Mouse (Mus musculus) left cerebral cortex, postnatal 36 days (tissue): ENCODE measurements around the gene 4933416C03Rik. TPM values are rescaled to one million over a fixed set of nuclear protein-coding genes. Genes with fewer than 3 reads are reported as not detected.

Source experiments
- DNase-seq, 2 experiments: peaks; one replicate each; pipeline ENCODE4 v3.0.0; 2021 to 2022; ENCODE audit warnings: low spot score in 2 of 2, mixed read lengths in 1 of 2
- intact Hi-C: fragments of 180-260 bp; cut with DNase I; formaldehyde crosslinking; loops from one replicate; pipeline ENCODE4 v1.15.1; 2025
- total RNA-seq, 2 experiments: library from RNA; stranded (reverse); gene quantifications; 2 replicates each; pipeline ENCODE4 v1.2.3; 2021

4933416C03Rik gene
- total RNA-seq, 2 experiments from 2014 or later, result not detected

DNA sequence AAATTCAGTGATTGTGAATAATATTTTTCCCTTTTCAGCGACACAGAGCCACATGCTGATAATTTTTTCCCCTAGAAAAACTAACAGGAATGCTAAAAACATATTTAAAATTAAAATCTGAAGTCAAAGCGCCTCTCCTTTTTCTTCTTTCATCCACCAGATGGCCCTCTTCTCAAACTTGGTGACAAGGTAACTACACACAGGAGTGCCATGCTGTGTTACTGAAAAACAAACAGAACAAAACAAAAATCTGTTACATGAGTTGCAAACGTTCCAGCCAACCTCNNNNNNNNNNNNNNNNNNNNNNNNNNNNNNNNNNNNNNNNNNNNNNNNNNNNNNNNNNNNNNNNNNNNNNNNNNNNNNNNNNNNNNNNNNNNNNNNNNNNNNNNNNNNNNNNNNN, 29.8 kb downstream of the 4933416C03Rik start:
- no peak for DNase-seq
- intact Hi-C loops, result loop anchor here (2.0 to 5.0 kb wide), 2 partner anchors 113 to 233 kb away; no protein-coding TSS in a partner anchor

DNA sequence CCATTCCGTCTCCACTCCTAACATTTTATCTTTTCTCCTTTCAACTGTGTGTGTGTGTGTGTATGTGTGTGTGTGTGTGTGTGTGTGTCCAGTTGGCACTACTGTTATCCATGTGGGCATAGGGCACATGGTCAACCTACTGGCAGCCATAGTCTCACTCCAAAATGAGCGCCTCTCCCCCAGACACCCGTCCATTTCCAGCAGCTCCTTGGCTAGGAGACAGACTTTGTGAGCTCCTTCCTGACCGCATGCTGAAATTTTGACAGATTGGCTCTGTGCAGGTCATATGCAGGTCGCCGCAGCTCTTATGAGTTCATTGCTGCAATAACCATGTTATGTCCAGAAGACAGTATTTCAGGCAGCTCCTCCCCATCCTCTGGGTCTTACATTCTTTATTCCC, 32.9 kb downstream of the 4933416C03Rik start:
- DNase-seq, result no peak
- intact Hi-C loops, result loop anchor here (5.0 kb wide), 1 partner anchor 236 kb away; no protein-coding TSS in a partner anchor

DNA sequence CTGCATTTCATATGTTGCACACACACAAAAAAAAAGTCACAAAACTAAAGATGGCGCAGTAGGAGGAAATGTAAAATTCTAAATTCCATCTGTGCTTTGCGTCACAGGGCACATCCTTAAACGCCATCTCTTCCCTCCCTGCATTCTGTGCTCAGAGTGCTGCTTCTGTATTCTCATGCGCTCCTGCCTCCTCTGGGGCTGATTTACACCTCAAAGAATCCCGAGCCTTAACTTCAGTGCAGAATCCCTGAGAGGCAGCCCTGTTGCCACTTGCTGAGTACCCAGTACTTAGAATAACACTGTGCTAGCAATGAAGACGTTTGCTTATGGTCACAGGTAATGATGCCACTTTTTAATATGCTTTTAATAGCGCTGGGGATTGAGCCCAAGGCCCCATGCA, 34.3 kb downstream of the 4933416C03Rik start:
- intact Hi-C loops, result no loop called here
- DNase-seq, result no peak

DNA sequence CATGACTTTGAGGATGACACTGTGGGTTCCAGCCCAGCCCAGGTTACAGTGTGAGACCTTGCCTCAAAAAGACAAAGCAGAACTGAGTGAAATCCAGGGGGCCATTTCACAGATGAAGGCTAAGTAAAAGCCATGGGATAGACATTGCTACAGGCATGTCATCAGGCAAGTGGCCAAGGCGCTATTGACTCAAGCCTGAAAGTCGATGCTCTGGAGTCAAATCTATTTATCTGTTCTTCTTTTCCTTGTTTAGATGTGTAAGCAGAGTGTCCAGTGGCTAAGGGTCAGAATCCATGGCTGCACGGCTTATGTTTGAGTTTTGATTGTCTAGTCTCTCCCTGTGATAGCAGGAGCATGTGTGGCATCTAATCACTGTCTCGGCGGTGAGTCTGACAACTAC, 35.1 kb downstream of the 4933416C03Rik start:
- intact Hi-C loops, result no loop called here
- DNase-seq, result no peak

DNA sequence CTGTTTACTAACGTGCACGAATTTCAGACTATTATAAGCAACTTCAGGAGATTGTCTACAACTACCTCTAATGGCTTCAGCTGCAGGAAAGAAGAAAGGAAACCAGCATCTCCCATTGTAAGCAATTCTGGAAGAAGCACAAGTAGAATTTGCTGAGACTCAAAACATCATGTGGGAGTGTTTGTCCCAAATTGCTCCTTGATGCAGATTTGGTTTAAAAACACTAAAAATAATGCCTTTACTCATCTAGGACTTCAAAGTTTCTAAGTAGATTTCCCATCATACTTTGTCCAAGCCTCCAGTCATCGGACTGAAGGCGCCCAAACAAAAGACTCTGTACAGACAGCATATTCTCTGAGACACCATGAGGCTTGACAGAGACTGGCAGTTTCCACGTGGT, 37.8 kb downstream of the 4933416C03Rik start:
- intact Hi-C loops, result no loop called here

More for the DNA sequence above, 37.8 kb downstream of the 4933416C03Rik start:
- DNase-seq, result no peak

Other genes with a start within 250 kb of the 4933416C03Rik start
- 10 to 100 TPM; 18.1 to 21.4 TPM for gene Ptprr, start 95.7 kb downstream of the 4933416C03Rik start, total RNA-seq
- gene Ptprb, start 161.6 kb upstream of the 4933416C03Rik start, total RNA-seq, result 10 to 100 TPM; 17.5 to 20.6 TPM